Mouse (Mus musculus) myocyte (in vitro differentiated cells): ENCODE data around the gene Dyx1c1.

Source experiments
- E2F4 ChIP-seq: IDR thresholded peaks from one replicate; pipeline ENCODE4 v1.6.1; 2011; ENCODE audit warnings: mild to moderate bottlenecking, control low read depth, moderate library complexity; ENCODE audit not compliant: insufficient read depth
- MAX ChIP-seq: IDR thresholded peaks from one replicate; pipeline ENCODE4 v1.6.1; 2011; ENCODE audit warnings: low read depth, mild to moderate bottlenecking, control low read depth
- MYOD1 ChIP-seq, 3 experiments: IDR thresholded peaks; one replicate each; pipeline ENCODE4 v1.6.1; 2011; ENCODE audit warnings: control low read depth in 2 of 3, low read depth in 2 of 3, mild to moderate bottlenecking in 2 of 3, moderate library complexity in 1 of 3; ENCODE audit not compliant: insufficient read length in 2 of 3, control insufficient read depth in 1 of 3
- POLR2A ChIP-seq: IDR thresholded peaks from one replicate; pipeline ENCODE4 v1.6.1; 2011; ENCODE audit warnings: low read depth, mild to moderate bottlenecking, control low read depth, moderate library complexity; ENCODE audit not compliant: insufficient read length
- SRF ChIP-seq: IDR thresholded peaks from one replicate; pipeline ENCODE4 v1.6.1; 2011; ENCODE audit warnings: low read depth; ENCODE audit not compliant: control insufficient read depth, insufficient read length

GRCm38 (mm10) chr9:72991420-72991819, 32.8 kb downstream of the Dyx1c1 start:
- TF ChIP-seq POLR2A (no peak), E2F4 (no peak), MYOD1 (IDR thresholded peaks at IDR 0.05; ENCODE audit: control insufficient read depth in 1 of 3, insufficient read length in 2 of 3, low read depth in 2 of 3) (no peak), MAX (no peak), SRF (no peak)
